Mouse (Mus musculus): ENCODE measurements around the gene Fa2h.
"Not testable (repeated sequence)": the region's sequence is repeated elsewhere in the genome, so short reads cannot be mapped to it uniquely, and the experiment has no call there.

Gene Fa2h

GRCm38 (mm10) chr8:111358905-111359304 lies 34.7 kb downstream of the Fa2h start:
- DNase-seq (ENCODE audit: low spot score in 2 of 2): no peak

- DNase-seq (ENCODE audit: low spot score in 2 of 2): no peak
These were observed 36.2 kb downstream of the Fa2h start for GRCm38 (mm10) chr8:111357433-111357832.

GRCm38 (mm10) chr8:111353497-111353896 lies 40.1 kb downstream of the Fa2h start:
- no peak for DNase-seq (ENCODE audit: low spot score in 2 of 2)

GRCm38 (mm10) chr8:111352289-111352688 lies 41.3 kb downstream of the Fa2h start:
- DNase-seq (ENCODE audit: low spot score in 2 of 2): no peak

GRCm38 (mm10) chr8:111350577-111350976 lies 43.0 kb downstream of the Fa2h start:
- DNase-seq (ENCODE audit: low spot score in 2 of 2): no peak

- peak; percentile 55 to 71 for DNase-seq (ENCODE audit: low spot score in 2 of 2)
These were observed 50.4 kb downstream of the Fa2h start for GRCm38 (mm10) chr8:111343225-111343624.

GRCm38 (mm10) chr8:111340186-111340585 lies 53.4 kb downstream of the Fa2h start:
- DNase-seq (ENCODE audit: low spot score in 2 of 2): no peak

- peak; percentile 5 for DNase-seq (ENCODE audit: low spot score in 2 of 2)
These were observed 55.0 kb downstream of the Fa2h start for GRCm38 (mm10) chr8:111338370-111339208.

GRCm38 (mm10) chr8:111337890-111338347 lies 55.7 kb downstream of the Fa2h start, which contains the start of gene Mlkl:
Gene Mlkl, minus strand, starts transcription at chr8:111338177.
- peak; percentile 18 to 19 for DNase-seq (ENCODE audit: low spot score in 2 of 2)

GRCm38 (mm10) chr8:111337311-111337889 lies 56.2 kb downstream of the Fa2h start:
- no peak for DNase-seq (ENCODE audit: low spot score in 2 of 2)

GRCm38 (mm10) chr8:111336692-111337091 lies 56.9 kb downstream of the Fa2h start:
- no peak for DNase-seq (ENCODE audit: low spot score in 2 of 2)

GRCm38 (mm10) chr8:111325222-111325790 lies 68.3 kb downstream of the Fa2h start:
- DNase-seq (ENCODE audit: low spot score in 2 of 2): no peak

GRCm38 (mm10) chr8:111314729-111315128 lies 78.9 kb downstream of the Fa2h start:
- no peak for DNase-seq (ENCODE audit: low spot score in 2 of 2)

GRCm38 (mm10) chr8:111313961-111314360 lies 79.7 kb downstream of the Fa2h start:
- not testable (repeated sequence) for DNase-seq (ENCODE audit: low spot score in 2 of 2)

GRCm38 (mm10) chr8:111312758-111313162 lies 80.9 kb downstream of the Fa2h start:
- peak in 1 of 2 experiments; percentile 1 for DNase-seq (ENCODE audit: low spot score in 2 of 2)

GRCm38 (mm10) chr8:111310006-111310405 lies 83.6 kb downstream of the Fa2h start:
- DNase-seq (ENCODE audit: low spot score in 2 of 2): not testable (repeated sequence)

GRCm38 (mm10) chr8:111305031-111305730 lies 88.4 kb downstream of the Fa2h start:
- no peak for DNase-seq (ENCODE audit: low spot score in 2 of 2)

GRCm38 (mm10) chr8:111304359-111304758 lies 89.3 kb downstream of the Fa2h start:
- DNase-seq (ENCODE audit: low spot score in 2 of 2): no peak

- DNase-seq (ENCODE audit: low spot score in 2 of 2): not testable (repeated sequence)
These were observed 90.4 kb downstream of the Fa2h start for GRCm38 (mm10) chr8:111303076-111303803.

GRCm38 (mm10) chr8:111300597-111301546 lies 92.8 kb downstream of the Fa2h start:
- no peak for DNase-seq (ENCODE audit: low spot score in 2 of 2)

Data from natural killer cell, adult 2 months (primary cell).